Mouse (Mus musculus): ENCODE results near the gene Ttc9c. TPM values are rescaled to one million over a fixed set of nuclear protein-coding genes. Genes with fewer than 3 reads are reported as not detected.

Ttc9c gene
- polyA plus RNA-seq, 1 experiment: 68.7 TPM

DNA sequence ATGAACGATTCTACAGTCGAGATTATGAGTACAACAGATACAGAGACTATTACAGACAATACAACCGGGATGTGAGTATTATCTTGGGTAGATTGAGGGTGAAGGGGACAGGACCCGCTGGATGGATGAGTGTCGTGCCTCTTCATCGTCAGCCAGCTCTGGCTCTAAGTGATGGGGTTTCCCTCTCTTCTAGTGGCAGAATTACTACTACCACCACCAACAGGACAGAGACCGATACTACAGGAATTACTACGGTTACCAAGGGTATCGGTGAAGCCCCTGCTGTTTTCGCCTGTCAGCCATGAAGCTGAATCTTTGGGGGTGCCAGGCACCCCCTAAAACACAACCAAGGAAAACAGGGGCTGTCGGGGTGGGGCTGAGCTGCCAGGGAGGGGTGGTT is 12.1 kb upstream of the Ttc9c start:
- Histone ChIP-seq H3K4me1 (ENCODE audit: control insufficient read depth, insufficient read depth, low read length) (no peaks in the 10 kb centered on the region), H3K27ac (ENCODE audit: insufficient read depth, low read length) (no peak overlapping the region), H3K4me3 (ENCODE audit: insufficient read depth, low read length) (no peak overlapping the region)
- TF ChIP-seq CTCF (IDR thresholded peaks at IDR 0.05; ENCODE audit: borderline replicate concordance, insufficient read depth, low read length) (no peak), POLR2A (IDR thresholded peaks at IDR 0.05; ENCODE audit: low read depth, low read length) (no peak)

GRCm38 (mm10) chr19:8830664-8831063 is 11.5 kb upstream of the Ttc9c start:
- H3K4me3 ChIP-seq (ENCODE audit: insufficient read depth, low read length): no peak overlapping the region
- no peaks in the 10 kb centered on the region for H3K4me1 ChIP-seq (ENCODE audit: control insufficient read depth, insufficient read depth, low read length)
- no peak overlapping the region for H3K27ac ChIP-seq (ENCODE audit: insufficient read depth, low read length)
- TF ChIP-seq POLR2A (IDR thresholded peaks at IDR 0.05; ENCODE audit: low read depth, low read length): no peak
- no peak for TF ChIP-seq CTCF (IDR thresholded peaks at IDR 0.05; ENCODE audit: borderline replicate concordance, insufficient read depth, low read length)

- no peak within 1 kb of the TSS for H3K4me3 ChIP-seq (ENCODE audit: insufficient read depth, low read length)
- no peak within 1 kb of the TSS for H3K27ac ChIP-seq (ENCODE audit: insufficient read depth, low read length)
- no peaks in the 10 kb centered on the region for H3K4me1 ChIP-seq (ENCODE audit: control insufficient read depth, insufficient read depth, low read length)
- TF ChIP-seq POLR2A (IDR thresholded peaks at IDR 0.05; ENCODE audit: low read depth, low read length) (no peak), CTCF (IDR thresholded peaks at IDR 0.05; ENCODE audit: borderline replicate concordance, insufficient read depth, low read length) (no peak)
Observed at GRCm38 (mm10) chr19:8829660-8830059, 10.5 kb upstream of the Ttc9c start, which contains the start of gene AC129217.1. AC129217.1 (plus strand) TSS chr19:8829773.

GRCm38 (mm10) chr19:8822696-8823095 is 3.6 kb upstream of the Ttc9c start:
- TF ChIP-seq POLR2A (IDR thresholded peaks at IDR 0.05; ENCODE audit: low read depth, low read length) (no peak), CTCF (IDR thresholded peaks at IDR 0.05; ENCODE audit: borderline replicate concordance, insufficient read depth, low read length) (no peak)
- H3K4me3 ChIP-seq (ENCODE audit: insufficient read depth, low read length): peak overlapping the region; percentile 23
- no peaks in the 10 kb centered on the region for H3K4me1 ChIP-seq (ENCODE audit: control insufficient read depth, insufficient read depth, low read length)
- no peak overlapping the region for H3K27ac ChIP-seq (ENCODE audit: insufficient read depth, low read length)

DNA sequence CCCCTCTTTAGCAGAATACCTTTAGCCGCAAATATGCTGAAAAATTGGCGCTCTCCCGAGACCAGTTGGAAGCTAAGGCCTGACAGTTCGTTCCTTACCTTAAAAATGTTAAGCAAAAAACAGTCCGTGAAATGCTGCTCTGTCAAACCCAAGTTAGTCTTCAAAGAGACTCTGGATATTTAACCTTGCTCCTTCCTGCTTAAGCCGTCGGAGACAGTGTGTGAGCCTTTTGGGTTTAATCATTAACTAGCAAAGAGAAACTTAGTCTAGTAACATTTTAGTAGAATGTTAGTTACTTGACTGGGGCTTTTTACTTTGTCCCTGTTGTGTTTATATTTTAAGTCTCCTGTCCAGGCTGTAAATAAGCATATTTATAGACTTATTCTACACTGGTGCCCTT is 2.0 kb upstream of the Ttc9c start:
- no peak for TF ChIP-seq POLR2A (IDR thresholded peaks at IDR 0.05; ENCODE audit: low read depth, low read length)
- TF ChIP-seq CTCF (IDR thresholded peaks at IDR 0.05; ENCODE audit: borderline replicate concordance, insufficient read depth, low read length): no peak
- Histone ChIP-seq H3K4me1 (ENCODE audit: control insufficient read depth, insufficient read depth, low read length) (no peaks in the 10 kb centered on the region), H3K4me3 (ENCODE audit: insufficient read depth, low read length) (peak overlapping the region; percentile 95), H3K27ac (ENCODE audit: insufficient read depth, low read length) (peak overlapping the region; percentile 92; the same call in 1 of the 2 replicates)

DNA sequence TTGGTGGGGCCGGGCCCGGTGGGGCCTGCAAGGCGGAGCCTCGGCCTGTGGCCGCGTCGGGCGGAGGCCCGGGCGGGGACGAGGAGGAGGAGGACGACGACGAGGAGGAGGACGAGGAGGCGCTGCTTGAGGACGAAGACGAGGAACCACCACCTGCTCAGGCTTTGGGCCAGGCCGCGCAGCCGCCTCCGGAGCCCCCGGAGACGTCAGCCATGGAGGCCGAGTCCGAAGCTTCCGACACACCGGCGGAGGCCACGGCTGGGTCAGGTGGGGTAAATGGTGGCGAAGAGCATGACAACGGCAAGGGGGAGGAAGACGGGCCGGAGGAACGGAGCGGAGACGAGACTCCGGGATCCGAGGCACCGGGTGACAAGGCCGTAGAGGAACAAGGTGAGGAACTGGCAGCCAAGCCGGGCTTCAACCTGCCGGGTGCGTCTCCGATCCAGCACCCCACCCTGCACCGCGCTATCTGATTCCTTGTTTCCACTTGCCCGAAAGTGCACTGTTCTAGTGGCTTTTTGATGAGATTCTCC is 1.4 kb upstream of the Ttc9c start:
- no peak for TF ChIP-seq POLR2A (IDR thresholded peaks at IDR 0.05; ENCODE audit: low read depth, low read length)
- no peak for TF ChIP-seq CTCF (IDR thresholded peaks at IDR 0.05; ENCODE audit: borderline replicate concordance, insufficient read depth, low read length)
- peak overlapping the region; percentile 92 for H3K27ac ChIP-seq (ENCODE audit: insufficient read depth, low read length)
- peak overlapping the region; percentile 95 for H3K4me3 ChIP-seq (ENCODE audit: insufficient read depth, low read length)
- H3K4me1 ChIP-seq (ENCODE audit: control insufficient read depth, insufficient read depth, low read length): no peaks in the 10 kb centered on the region

DNA sequence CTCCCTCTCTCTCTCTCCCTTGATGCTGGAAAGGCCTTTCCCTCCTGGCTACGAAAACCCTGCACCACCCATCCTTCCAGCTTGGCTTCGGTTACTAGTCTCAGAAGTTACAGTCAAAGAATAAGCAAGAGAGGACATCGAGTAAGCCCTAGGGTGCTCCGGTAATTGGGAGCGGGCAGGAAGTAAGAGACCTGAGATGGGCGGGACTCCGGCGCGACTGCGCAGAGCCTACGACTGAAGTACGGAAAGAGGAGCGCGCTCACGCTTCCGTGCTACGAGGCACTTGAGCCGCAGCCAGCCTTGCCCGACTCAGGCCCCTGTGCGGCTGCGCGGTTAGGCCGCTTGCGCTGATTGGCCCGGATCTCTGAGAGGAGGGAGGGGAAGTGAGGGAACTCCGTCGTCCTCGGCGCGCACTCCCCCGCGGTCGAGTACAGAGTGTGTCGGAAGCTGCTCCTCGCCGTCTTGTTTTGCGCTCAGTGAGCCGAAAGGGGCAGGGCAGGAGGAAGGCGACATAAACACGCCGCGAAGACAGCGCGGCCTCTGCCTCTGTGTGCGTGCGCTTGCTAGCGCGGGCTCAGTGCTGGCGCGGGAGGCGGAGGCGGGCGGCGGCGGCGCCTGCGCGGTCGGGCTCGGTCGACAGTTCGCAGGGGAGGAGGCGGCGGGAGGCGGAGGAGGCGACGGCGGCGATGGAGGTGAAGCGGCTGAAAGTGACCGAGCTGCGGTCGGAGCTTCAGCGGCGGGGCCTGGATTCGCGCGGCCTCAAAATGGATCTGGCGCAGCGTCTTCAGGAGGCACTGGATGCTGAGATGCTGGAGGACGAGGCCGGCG is 677 bp upstream of the Ttc9c start, which contains the start of gene Hnrnpul2:
TSS of gene Hnrnpul2 (plus strand) at position 415 of the 828 bp plus-strand sequence.
- peak within 1 kb of the TSS; percentile 97 for H3K27ac ChIP-seq (ENCODE audit: insufficient read depth, low read length)
- peak within 1 kb of the TSS; percentile 95 for H3K4me3 ChIP-seq (ENCODE audit: insufficient read depth, low read length)
- no peaks in the 10 kb centered on the region for H3K4me1 ChIP-seq (ENCODE audit: control insufficient read depth, insufficient read depth, low read length)
- TF ChIP-seq CTCF (IDR thresholded peaks at IDR 0.05; ENCODE audit: borderline replicate concordance, insufficient read depth, low read length): no peak
- peak; percentile 97 for TF ChIP-seq POLR2A (IDR thresholded peaks at IDR 0.05; ENCODE audit: low read depth, low read length)

GRCm38 (mm10) chr19:8818301-8818798 is 783 bp downstream of the Ttc9c start:
- H3K4me3 ChIP-seq (ENCODE audit: insufficient read depth, low read length): peak overlapping the region; percentile 88
- TF ChIP-seq POLR2A (IDR thresholded peaks at IDR 0.05; ENCODE audit: low read depth, low read length) (no peak; the same call in 1 of the 2 replicates), CTCF (IDR thresholded peaks at IDR 0.05; ENCODE audit: borderline replicate concordance, insufficient read depth, low read length) (no peak)
- peak overlapping the region; percentile 96 for H3K27ac ChIP-seq (ENCODE audit: insufficient read depth, low read length)
- H3K4me1 ChIP-seq (ENCODE audit: control insufficient read depth, insufficient read depth, low read length): no peaks in the 10 kb centered on the region; the same call in 1 of the 2 replicates

DNA sequence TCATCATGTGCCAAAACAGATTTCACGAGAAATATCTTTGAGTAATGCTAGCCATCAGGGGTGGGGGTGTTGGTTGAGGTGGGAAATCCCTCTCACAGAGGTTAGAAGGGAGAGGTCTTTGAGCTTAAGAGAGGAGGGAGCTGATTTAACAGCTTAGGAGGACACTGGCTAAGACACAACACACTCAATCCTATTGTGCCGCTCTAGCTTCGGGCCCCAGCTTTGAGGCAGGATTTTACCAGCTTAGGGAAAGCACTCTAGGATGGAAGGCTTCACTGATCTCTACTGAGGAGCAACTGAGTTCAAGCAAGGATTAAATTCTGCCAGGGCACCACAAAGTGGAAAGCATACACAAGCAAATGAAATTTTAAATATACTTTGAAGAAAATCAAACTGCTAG is 2.1 kb downstream of the Ttc9c start:
- Histone ChIP-seq H3K4me3 (ENCODE audit: insufficient read depth, low read length) (peak overlapping the region; percentile 3; the same call in 1 of the 2 replicates), H3K27ac (ENCODE audit: insufficient read depth, low read length) (no peak overlapping the region), H3K4me1 (ENCODE audit: control insufficient read depth, insufficient read depth, low read length) (no peaks in the 10 kb centered on the region; the same call in 1 of the 2 replicates)
- TF ChIP-seq CTCF (IDR thresholded peaks at IDR 0.05; ENCODE audit: borderline replicate concordance, insufficient read depth, low read length) (no peak), POLR2A (IDR thresholded peaks at IDR 0.05; ENCODE audit: low read depth, low read length) (no peak)

DNA sequence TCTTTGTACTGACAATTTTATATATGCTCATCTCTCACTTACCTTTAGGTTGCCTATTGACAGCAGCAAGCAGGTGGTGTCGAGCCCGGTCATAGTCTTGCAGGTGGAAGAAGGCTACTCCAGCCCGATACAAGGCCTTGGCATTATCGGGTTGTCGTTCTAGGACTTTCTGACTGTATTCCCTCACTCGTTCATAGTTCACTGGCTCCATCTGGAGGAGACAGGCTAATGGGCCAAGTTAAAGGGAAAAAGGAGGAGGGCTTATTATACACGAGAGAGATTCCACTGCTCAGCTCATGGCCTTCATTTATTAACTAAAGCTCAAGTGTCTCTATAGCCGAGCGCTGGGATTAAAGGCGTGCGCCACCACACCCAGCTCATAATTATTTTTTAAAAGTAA is 3.3 kb downstream of the Ttc9c start:
- TF ChIP-seq POLR2A (IDR thresholded peaks at IDR 0.05; ENCODE audit: low read depth, low read length): no peak
- TF ChIP-seq CTCF (IDR thresholded peaks at IDR 0.05; ENCODE audit: borderline replicate concordance, insufficient read depth, low read length): no peak
- no peaks in the 10 kb centered on the region; the same call in 1 of the 2 replicates for H3K4me1 ChIP-seq (ENCODE audit: control insufficient read depth, insufficient read depth, low read length)
- no peak overlapping the region for H3K27ac ChIP-seq (ENCODE audit: insufficient read depth, low read length)
- no peak overlapping the region for H3K4me3 ChIP-seq (ENCODE audit: insufficient read depth, low read length)
